10 mouse cellular contexts compared by ENCODE assay signal in genomic region chr13:81760379-81760778, GRCm38 (mm10). TPM values are rescaled to one million over a fixed set of nuclear protein-coding genes. Genes with fewer than 3 reads are reported as not detected.
DNase-seq lines count a peak whose midpoint lies in the region; ATAC-seq and TF ChIP-seq lines count a peak whose summit lies in the region.
"Had no signal": no experiment of that assay in that cellular context is flagged by ENCODE, and none has a peak within 500 bp of the region (broad histone marks: within the 10 kb centered on the region; RNA-seq: fewer than 3 reads in every experiment).

No protein-coding gene starts in this region.

- H3K4me1 ChIP-seq in forebrain, embryonic 16.5 days (replicated peaks; ENCODE audit: control insufficient read depth, insufficient read depth, low read length) = 0 out of 2 replicates have a peak, but pooled peaks cover 3% of the 10 kb centered on the region
- H3K4me1 ChIP-seq in midbrain, embryonic 11.5 days (ENCODE audit: control insufficient read depth, insufficient read depth, low read length) = no peaks in the 10 kb centered on the region
- H3K4me1 ChIP-seq: embryonic facial prominence, embryonic 12.5 days; liver, embryonic 15.5 days had no signal

- no peak overlapping the region for H3K4me2 ChIP-seq in forebrain, embryonic 16.5 days (ENCODE audit: low read length)
- no peak overlapping the region for H3K4me2 ChIP-seq in midbrain, embryonic 11.5 days
- H3K4me2 ChIP-seq: embryonic facial prominence, embryonic 12.5 days; liver, embryonic 15.5 days had no signal

- H3K9me3 ChIP-seq in forebrain, embryonic 16.5 days (ENCODE audit: control insufficient read depth, low read length) = no peaks in the 10 kb centered on the region
- H3K9me3 ChIP-seq in midbrain, embryonic 11.5 days (ENCODE audit: control insufficient read depth, low read length) = no peaks in the 10 kb centered on the region
- H3K9me3 ChIP-seq: embryonic facial prominence, embryonic 12.5 days; liver, embryonic 15.5 days had no signal

- 27% methylated on average over 3 of the region's 3 CpGs for WGBS in forebrain, embryonic 16.5 days
- WGBS in midbrain, embryonic 11.5 days = 24% methylated on average over 3 of the region's 3 CpGs

- H3K4me3 ChIP-seq in forebrain, embryonic 16.5 days (replicated peaks; ENCODE audit: low read length) = no peak overlapping the region
- H3K4me3 ChIP-seq in midbrain, embryonic 11.5 days (ENCODE audit: low read depth, low read length) = no peak overlapping the region
- H3K4me3 ChIP-seq: embryonic facial prominence, embryonic 12.5 days; liver, embryonic 15.5 days had no signal

- ATAC-seq in forebrain, embryonic 16.5 days = peak; percentile 54
- ATAC-seq in midbrain, embryonic 11.5 days (ENCODE audit: low FRiP score) = peak; percentile 75

- peak; percentile 41 for DNase-seq in layer of hippocampus, adult 11-12 months (ENCODE audit: low spot score)
- no peak for DNase-seq in layer of hippocampus, adult 9-10 months (ENCODE audit: low spot score)
- peak; percentile 70 for DNase-seq in ES-CJ7 (ENCODE audit: low read depth, low spot score)
- DNase-seq in brain, embryonic 14.5 days (ENCODE audit: low read depth) = peak; percentile 64
- peak; percentile 57 for DNase-seq in kidney, postnatal 14 days
- peak; percentile 91 for DNase-seq in midbrain, embryonic 11.5 days (ENCODE audit: low spot score, missing footprints)
- DNase-seq in spleen, adult 12 weeks (ENCODE audit: low spot score) = no peak

- H3K36me3 ChIP-seq in forebrain, embryonic 16.5 days (ENCODE audit: control insufficient read depth, insufficient read depth) = no peaks in the 10 kb centered on the region
- no peaks in the 10 kb centered on the region for H3K36me3 ChIP-seq in midbrain, embryonic 11.5 days (ENCODE audit: control insufficient read depth, insufficient read depth, low read length)
- H3K36me3 ChIP-seq: embryonic facial prominence, embryonic 12.5 days; liver, embryonic 15.5 days had no signal

- TF ChIP-seq CTCF in brain, embryonic 14.5 days (IDR thresholded peaks at IDR 0.05; ENCODE audit: borderline replicate concordance, extremely low read depth, insufficient read depth, insufficient read length) = peak; percentile 53; the same call in 1 of the 2 replicates

- no peak overlapping the region for H3K27ac ChIP-seq in forebrain, embryonic 16.5 days (ENCODE audit: low read length)
- H3K27ac ChIP-seq in midbrain, embryonic 11.5 days (ENCODE audit: low read depth, low read length) = no peak overlapping the region
- H3K27ac ChIP-seq: embryonic facial prominence, embryonic 12.5 days; liver, embryonic 15.5 days had no signal

- H3K27me3 ChIP-seq in forebrain, embryonic 16.5 days (replicated peaks; ENCODE audit: control insufficient read depth, insufficient read depth, low read length) = no peaks in the 10 kb centered on the region
- H3K27me3 ChIP-seq in midbrain, embryonic 11.5 days (ENCODE audit: control insufficient read depth, insufficient read depth, low read length) = no peaks in the 10 kb centered on the region
- H3K27me3 ChIP-seq: embryonic facial prominence, embryonic 12.5 days; liver, embryonic 15.5 days had no signal

- no peak for TF ChIP-seq POLR2A in brain, embryonic 14.5 days (IDR thresholded peaks at IDR 0.05; ENCODE audit: borderline replicate concordance, extremely low read depth, insufficient read depth, insufficient read length, poor library complexity, severe bottlenecking)

- H3K9ac ChIP-seq in forebrain, embryonic 16.5 days (replicated peaks; ENCODE audit: low read depth, low read length) = no peak overlapping the region
- H3K9ac ChIP-seq in midbrain, embryonic 11.5 days (ENCODE audit: low read length) = no peak overlapping the region
- H3K9ac ChIP-seq: embryonic facial prominence, embryonic 12.5 days; liver, embryonic 15.5 days had no signal

RNA-seq across cellular contexts. Expression of gene Cetn3, which starts 22.5 kb away (rescaled TPM):
- polyA plus RNA-seq in brain, embryonic 14.5 days (2012; rRNA removed) = 175 and 187 TPM in 2 replicates
- polyA plus RNA-seq in forebrain, embryonic 16.5 days (2015; fragmentation: Nextera tagmentation; extraction: Ambion mirVana) = 285 and 300 TPM in 2 replicates
- polyA plus RNA-seq in midbrain, embryonic 11.5 days (2014; fragmentation: Nextera tagmentation; extraction: Ambion mirVana) = 279 and 302 TPM in 2 replicates

RNA-seq across cellular contexts. Expression of gene Mblac2, which starts 49.2 kb away (rescaled TPM):
- 11.4 and 14.7 TPM in 2 replicates for polyA plus RNA-seq in brain, embryonic 14.5 days (2012; rRNA removed)
- polyA plus RNA-seq in forebrain, embryonic 16.5 days (2015; fragmentation: Nextera tagmentation; extraction: Ambion mirVana) = 33.9 and 38.4 TPM in 2 replicates
- polyA plus RNA-seq in midbrain, embryonic 11.5 days (2014; fragmentation: Nextera tagmentation; extraction: Ambion mirVana) = 5.9 and 7.8 TPM in 2 replicates

RNA-seq across cellular contexts. Expression of gene Polr3g, which starts 49.6 kb away (rescaled TPM):
- polyA plus RNA-seq in brain, embryonic 14.5 days (2012; rRNA removed) = 3.3 and 3.6 TPM in 2 replicates
- 3.3 and 3.8 TPM in 2 replicates for polyA plus RNA-seq in forebrain, embryonic 16.5 days (2015; fragmentation: Nextera tagmentation; extraction: Ambion mirVana)
- polyA plus RNA-seq in midbrain, embryonic 11.5 days (2014; fragmentation: Nextera tagmentation; extraction: Ambion mirVana) = 16.7 and 17.7 TPM in 2 replicates

Comparison
In these comparisons a context has a peak if more than half of its experiments do, and no peak if none do; other contexts are left out.
1. DNase-seq: peak in layer of hippocampus, adult 11-12 months (single experiment), ES-CJ7 (single experiment), brain, embryonic 14.5 days (single experiment), kidney, postnatal 14 days (single experiment) and midbrain, embryonic 11.5 days (single experiment); none in layer of hippocampus, adult 9-10 months (single experiment) and spleen, adult 12 weeks (single experiment).